Mouse (Mus musculus) intestine, embryonic 16.5 days (tissue): Measurements from ENCODE around the gene 4932438H23Rik. TPM values are rescaled to one million over a fixed set of nuclear protein-coding genes. Genes with fewer than 3 reads are reported as not detected.

ENCODE experiments used
- ATAC-seq: fragments of 200-750 bp; cut with Nextera tagmentation; 2 replicates; pipeline ENCODE4 v1.8.0; 2017; ENCODE audit warnings: moderate TSS enrichment, moderate library complexity
- H3K27ac ChIP-seq: fragments of 300-500 bp; sonication (generic); 2 replicates; pipeline ENCODE4 v1.5.1; 2014; ENCODE audit warnings: mild to moderate bottlenecking, low read length
- H3K27me3 ChIP-seq: fragments of 300-500 bp; sonication (generic); replicated peaks from 2 replicates; pipeline ENCODE4 v1.6.1; 2014; ENCODE audit warnings: low read length, control low read depth, mixed read lengths; ENCODE audit not compliant: control insufficient read depth, insufficient read depth
- H3K36me3 ChIP-seq: fragments of 300-500 bp; sonication (generic); 2 replicates; pipeline ENCODE4 v1.6.1; 2014; ENCODE audit warnings: low read length, control low read depth; ENCODE audit not compliant: control insufficient read depth, insufficient read depth
- H3K4me1 ChIP-seq: fragments of 300-500 bp; sonication (generic); 2 replicates; pipeline ENCODE4 v1.6.1; 2014; ENCODE audit warnings: low read length, control low read depth, mixed read lengths; ENCODE audit not compliant: control insufficient read depth, insufficient read depth
- H3K4me2 ChIP-seq: fragments of 300-500 bp; sonication (generic); 2 replicates; pipeline ENCODE4 v1.6.1; 2014; ENCODE audit warnings: low read depth, low read length, control low read depth
- H3K4me3 ChIP-seq: fragments of 300-500 bp; sonication (generic); 2 replicates; pipeline ENCODE4 v1.5.1; 2014; ENCODE audit warnings: mild to moderate bottlenecking, low read length
- H3K9ac ChIP-seq: fragments of 300-500 bp; sonication (generic); 2 replicates; pipeline ENCODE4 v1.6.1; 2014; ENCODE audit warnings: low read depth, low read length
- H3K9me3 ChIP-seq: fragments of 300-500 bp; sonication (generic); 2 replicates; pipeline ENCODE4 v1.6.1; 2016; ENCODE audit warnings: low read length, control low read depth; ENCODE audit not compliant: control insufficient read depth
- WGBS: fragments of 180-500 bp; shearing (Covaris S2); extraction: QIAGEN DNeasy Blood & Tissue Kit; methylation state at CpG from one replicate; pipeline ENCODE4 v1.1.7; 2014; 5-methylcytosine and 5-hydroxymethylcytosine counted together
- polyA plus RNA-seq: library from polyadenylated mRNA; unstranded; fragments of >200 nt; fragmentation: Nextera tagmentation; extraction: Ambion mirVana; gene quantifications from 2 replicates; pipeline ENCODE4 v1.2.1, GENCODE M21; 2015

The 4932438H23Rik gene
- polyA plus RNA-seq, 1 experiment from 2014 or later: 0.17 TPM

DNA sequence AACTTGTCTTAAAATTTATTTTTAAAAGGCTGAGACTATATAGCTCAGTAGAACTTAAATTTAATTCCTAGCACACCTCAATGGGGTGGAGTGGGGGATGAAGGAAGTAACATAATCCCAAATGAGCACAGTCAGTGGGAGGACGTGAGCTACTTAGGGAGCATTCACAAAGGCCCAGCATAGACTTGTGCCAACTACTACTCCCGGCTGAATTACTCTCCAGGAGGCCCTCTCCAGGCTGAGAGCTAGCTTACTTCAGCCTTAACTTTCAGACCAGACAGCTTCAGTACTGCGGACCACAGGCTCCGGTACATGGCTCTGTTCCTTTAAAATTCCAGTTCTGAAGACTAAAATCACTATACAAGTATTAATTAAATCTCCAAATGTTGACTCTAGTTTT lies 68.6 kb downstream of the 4932438H23Rik start:
- 93% methylated on average over 4 of the region's 4 CpGs for WGBS
- no peak for ATAC-seq
- Histone ChIP-seq H3K36me3 (peaks cover 24% of the 10 kb centered on the region), H3K4me2 (no peak overlapping the region), H3K9ac (no peak overlapping the region), H3K27ac (no peak overlapping the region), H3K4me1 (no peaks in the 10 kb centered on the region), H3K9me3 (peaks cover 2% of the 10 kb centered on the region), H3K27me3 (no peaks in the 10 kb centered on the region), H3K4me3 (no peak overlapping the region)

DNA sequence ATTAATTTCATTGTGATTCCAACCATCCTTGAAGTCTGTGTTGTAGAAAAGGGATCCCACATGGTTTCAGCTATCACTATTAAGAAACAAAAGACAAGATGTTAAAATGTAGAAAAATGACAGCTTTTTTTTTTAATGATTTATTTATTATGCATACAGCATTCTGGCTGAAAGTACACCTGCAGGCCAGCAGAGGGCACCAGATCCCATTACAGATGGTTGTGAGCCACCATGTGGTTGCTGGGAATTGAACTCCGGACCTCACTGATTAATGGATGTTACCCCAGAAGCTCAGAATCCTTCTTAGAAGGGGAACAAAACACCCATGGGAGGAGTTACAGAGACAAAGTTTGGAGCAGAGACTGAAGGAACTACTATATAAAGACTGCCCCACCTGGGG lies 71.5 kb downstream of the 4932438H23Rik start:
- ATAC-seq: no peak
- Histone ChIP-seq H3K4me3 (no peak overlapping the region), H3K4me1 (no peaks in the 10 kb centered on the region), H3K27ac (no peak overlapping the region), H3K36me3 (peaks cover 26% of the 10 kb centered on the region), H3K9me3 (peaks cover 2% of the 10 kb centered on the region), H3K4me2 (no peak overlapping the region), H3K27me3 (no peaks in the 10 kb centered on the region), H3K9ac (no peak overlapping the region)
- 89% methylated on average over 1 of the region's 1 CpGs for WGBS

DNA sequence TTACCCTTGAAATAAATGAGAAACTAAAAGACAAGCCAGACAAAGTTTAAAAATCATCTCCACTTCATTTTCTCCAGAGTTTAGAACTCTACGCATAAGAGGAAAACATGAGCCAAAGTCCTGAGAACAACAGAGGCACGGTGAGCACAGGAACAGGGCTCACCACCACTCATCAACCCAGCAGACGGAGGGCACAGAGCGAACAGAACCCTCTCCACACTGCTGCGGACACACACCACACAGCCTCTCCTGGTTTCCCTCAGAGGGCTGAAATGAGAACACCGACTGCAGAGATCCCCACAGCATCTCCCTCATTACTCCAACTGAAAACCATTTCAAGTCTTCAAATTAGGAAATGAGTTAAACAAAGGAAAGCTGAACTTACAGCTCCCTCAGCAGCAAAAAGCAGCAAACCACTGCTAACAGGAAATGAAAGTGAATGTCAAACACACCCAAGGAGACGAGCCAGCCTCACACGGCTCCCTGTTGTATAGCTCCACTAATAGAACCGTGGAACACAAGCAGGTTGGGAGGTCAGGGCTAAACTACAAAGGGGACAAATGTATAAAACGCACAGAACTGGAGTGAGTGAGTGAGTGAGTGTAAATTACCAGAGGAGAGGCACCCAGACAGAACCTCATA lies 74.0 kb downstream of the 4932438H23Rik start:
- H3K4me3 ChIP-seq: no peak overlapping the region
- H3K36me3 ChIP-seq: peaks cover 25% of the 10 kb centered on the region
- no peaks in the 10 kb centered on the region for H3K4me1 ChIP-seq
- no peaks in the 10 kb centered on the region for H3K27me3 ChIP-seq
- H3K9me3 ChIP-seq: peaks cover 2% of the 10 kb centered on the region
- 87% methylated on average over 10 of the region's 10 CpGs for WGBS
- no peak overlapping the region for H3K9ac ChIP-seq
- no peak for ATAC-seq
- no peak overlapping the region for H3K27ac ChIP-seq
- no peak overlapping the region for H3K4me2 ChIP-seq

- H3K36me3 ChIP-seq: peaks cover 16% of the 10 kb centered on the region
- ATAC-seq: no peak
- 97% methylated on average over 4 of the region's 4 CpGs for WGBS
- H3K4me1 ChIP-seq: no peaks in the 10 kb centered on the region
- H3K4me2 ChIP-seq: no peak overlapping the region
- no peak overlapping the region for H3K4me3 ChIP-seq
- peaks cover 2% of the 10 kb centered on the region for H3K9me3 ChIP-seq
- H3K27me3 ChIP-seq: no peaks in the 10 kb centered on the region
- H3K27ac ChIP-seq: no peak overlapping the region
- no peak overlapping the region for H3K9ac ChIP-seq
These were observed 75.4 kb downstream of the 4932438H23Rik start for GRCm38 (mm10) chr16:91019476-91019875.

- no peak overlapping the region for H3K4me3 ChIP-seq
- no peak overlapping the region for H3K27ac ChIP-seq
- no peak overlapping the region for H3K4me2 ChIP-seq
- 82% methylated on average over 4 of the region's 4 CpGs for WGBS
- H3K9me3 ChIP-seq: no peaks in the 10 kb centered on the region
- H3K4me1 ChIP-seq: 0 out of 2 replicates have a peak, but pooled peaks cover 4% of the 10 kb centered on the region
- H3K27me3 ChIP-seq: no peaks in the 10 kb centered on the region
- 0 out of 2 replicates have a peak, but pooled peaks cover 3% of the 10 kb centered on the region for H3K36me3 ChIP-seq
- H3K9ac ChIP-seq: no peak overlapping the region
- no peak for ATAC-seq
These were observed 79.2 kb downstream of the 4932438H23Rik start for GRCm38 (mm10) chr16:91015761-91016160.

DNA sequence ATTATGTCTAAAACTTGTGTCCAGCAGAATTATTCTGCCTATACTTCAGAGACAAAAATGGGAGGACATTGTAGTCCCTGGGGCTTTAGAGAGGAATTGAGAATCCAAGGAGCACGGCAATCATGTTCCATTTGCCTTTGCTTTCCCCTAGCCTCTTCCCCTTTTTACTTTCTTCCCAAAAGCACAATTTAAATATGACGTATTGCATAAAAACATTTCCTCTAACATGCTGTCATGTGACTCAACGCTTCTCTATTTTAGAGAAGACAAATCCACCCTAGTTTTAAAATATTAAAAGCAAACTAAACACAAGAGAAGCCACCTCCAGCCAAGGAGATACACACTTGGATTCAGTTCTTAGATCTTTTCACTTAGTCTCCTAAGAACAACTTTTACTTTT lies 83.1 kb downstream of the 4932438H23Rik start:
- ATAC-seq: no peak
- H3K4me3 ChIP-seq: peak overlapping the region; percentile 88
- WGBS: 33% methylated on average over 3 of the region's 3 CpGs
- 0 out of 2 replicates have a peak, but pooled peaks cover 3% of the 10 kb centered on the region for H3K36me3 ChIP-seq
- no peaks in the 10 kb centered on the region for H3K27me3 ChIP-seq
- H3K9me3 ChIP-seq: no peaks in the 10 kb centered on the region
- peak overlapping the region; percentile 58 for H3K4me2 ChIP-seq
- no peak overlapping the region for H3K9ac ChIP-seq
- peak overlapping the region; percentile 91 for H3K27ac ChIP-seq
- 0 out of 2 replicates have a peak, but pooled peaks cover 4% of the 10 kb centered on the region for H3K4me1 ChIP-seq

- Histone ChIP-seq H3K9ac (peak within 1 kb of the TSS; percentile 89), H3K36me3 (0 out of 2 replicates have a peak, but pooled peaks cover 3% of the 10 kb centered on the region), H3K4me3 (peak within 1 kb of the TSS; percentile 88), H3K4me1 (0 out of 2 replicates have a peak, but pooled peaks cover 4% of the 10 kb centered on the region), H3K27me3 (no peaks in the 10 kb centered on the region), H3K9me3 (no peaks in the 10 kb centered on the region), H3K27ac (peak within 1 kb of the TSS; percentile 91), H3K4me2 (peak within 1 kb of the TSS; percentile 72)
- under 1% methylated on average over 57 of the region's 66 CpGs for WGBS
- peak; percentile 98 for ATAC-seq
These were observed 83.8 kb downstream of the 4932438H23Rik start, which contains the start of gene Synj1 for GRCm38 (mm10) chr16:91011021-91011683. TSS of gene Synj1 (minus strand) at chr16:91011308.

GRCm38 (mm10) chr16:91010581-91011020 lies 84.3 kb downstream of the 4932438H23Rik start:
- no peaks in the 10 kb centered on the region for H3K9me3 ChIP-seq
- under 1% methylated on average over 41 of the region's 42 CpGs for WGBS
- no peaks in the 10 kb centered on the region for H3K27me3 ChIP-seq
- peak overlapping the region; percentile 89 for H3K9ac ChIP-seq
- 0 out of 2 replicates have a peak, but pooled peaks cover 3% of the 10 kb centered on the region for H3K36me3 ChIP-seq
- H3K27ac ChIP-seq: peak overlapping the region; percentile 81
- H3K4me3 ChIP-seq: peak overlapping the region; percentile 88
- peak; percentile 69 for ATAC-seq
- H3K4me2 ChIP-seq: peak overlapping the region; percentile 72
- 0 out of 2 replicates have a peak, but pooled peaks cover 4% of the 10 kb centered on the region for H3K4me1 ChIP-seq

- Histone ChIP-seq H3K4me1 (0 out of 2 replicates have a peak, but pooled peaks cover 4% of the 10 kb centered on the region), H3K27me3 (no peaks in the 10 kb centered on the region), H3K27ac (peak overlapping the region; percentile 81), H3K4me3 (peak overlapping the region; percentile 88), H3K9ac (peak overlapping the region; percentile 89), H3K4me2 (peak overlapping the region; percentile 72), H3K36me3 (0 out of 2 replicates have a peak, but pooled peaks cover 3% of the 10 kb centered on the region), H3K9me3 (no peaks in the 10 kb centered on the region)
- no peak for ATAC-seq
- under 1% methylated on average over 19 of the region's 19 CpGs for WGBS
These were observed 84.9 kb downstream of the 4932438H23Rik start for GRCm38 (mm10) chr16:91009942-91010529.
